Mouse (Mus musculus): ENCODE data around the gene Gm10840.

DNA sequence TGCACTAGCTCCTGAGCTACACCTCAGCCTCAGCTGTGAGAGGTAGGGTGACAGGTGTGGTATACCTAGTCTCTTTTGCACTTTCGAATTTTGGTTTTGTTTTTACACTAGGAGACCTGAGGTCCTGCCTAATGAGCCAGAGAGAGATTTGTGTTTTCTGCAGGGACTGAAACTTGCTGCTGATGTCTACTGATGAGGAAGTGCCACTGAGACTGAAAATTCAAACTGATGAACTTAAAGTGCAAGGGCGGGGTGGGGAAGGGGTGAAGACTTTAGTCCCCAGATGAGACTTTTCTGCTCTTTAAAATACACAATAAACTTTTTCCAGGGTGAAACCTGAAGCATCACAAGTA, 19.8 kb downstream of the Gm10840 start:
- TF ChIP-seq POLR2A (IDR thresholded peaks at IDR 0.05; ENCODE audit: borderline replicate concordance, control insufficient read depth, low read depth, low read length) (no peak), CTCF (IDR thresholded peaks at IDR 0.05; ENCODE audit: control insufficient read depth, insufficient read depth, low read length) (no peak)
